7 mouse cellular contexts compared by ENCODE assay signal in the genomic region with DNA sequence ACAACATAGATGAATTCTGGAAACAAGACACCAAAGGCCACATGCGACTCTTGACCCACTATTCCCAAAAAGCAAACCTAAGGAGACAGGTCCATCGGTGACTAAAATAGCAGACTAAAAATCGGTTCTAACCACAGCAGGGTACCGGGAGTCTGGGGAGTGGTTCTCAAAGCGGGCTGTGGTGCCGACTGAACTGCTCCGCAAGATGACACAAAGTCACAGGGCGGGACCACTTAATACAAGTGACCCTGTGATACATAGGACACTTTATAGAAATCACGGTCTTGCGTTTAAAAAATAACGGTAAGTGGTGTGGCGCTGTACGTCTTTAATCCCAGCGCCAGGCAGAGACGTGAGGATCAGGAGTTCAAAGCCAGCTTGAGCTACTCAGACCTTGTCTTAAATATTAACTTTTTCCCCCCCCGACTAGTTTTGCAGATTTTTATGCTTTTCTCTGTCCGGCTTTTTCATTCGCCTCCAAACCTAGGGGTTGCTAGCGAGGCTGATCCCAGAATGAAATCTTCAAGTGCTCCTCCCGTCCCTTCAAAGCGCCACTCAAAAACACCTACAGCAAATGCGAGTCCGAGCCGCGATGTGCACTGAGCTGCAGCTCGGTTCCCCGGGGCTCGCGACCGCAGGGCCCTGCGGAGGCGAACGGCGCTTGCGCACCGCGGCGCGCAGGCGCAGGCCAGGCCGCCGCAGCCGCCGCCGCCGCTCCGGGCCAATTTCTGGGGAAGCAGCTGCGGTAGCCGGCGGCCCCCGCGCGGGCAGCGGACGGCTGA. TPM values are rescaled to one million over a fixed set of nuclear protein-coding genes. Genes with fewer than 3 reads are reported as not detected.
DNase-seq lines count a peak whose midpoint lies in the region; ATAC-seq and TF ChIP-seq lines count a peak whose summit lies in the region.

No protein-coding gene starts in this region.

- peak overlapping the region; percentile 82 for H3K27ac ChIP-seq in bone marrow macrophage, adult 2 months (ENCODE audit: insufficient read depth, low read depth, low read length)
- H3K27ac ChIP-seq in forebrain, embryonic 12.5 days = peak overlapping the region; percentile 91
- H3K27ac ChIP-seq in kidney, embryonic 15.5 days = peak overlapping the region; percentile 91

- peak; percentile 90 for ATAC-seq in forebrain, embryonic 12.5 days (ENCODE audit: low FRiP score)
- peak; percentile 94 for ATAC-seq in kidney, embryonic 15.5 days (replicated peaks; ENCODE audit: low FRiP score)

- no peaks in the 10 kb centered on the region for H3K9me3 ChIP-seq in forebrain, embryonic 12.5 days
- H3K9me3 ChIP-seq in kidney, embryonic 15.5 days (replicated peaks) = no peaks in the 10 kb centered on the region

- peaks cover 17% of the 10 kb centered on the region for H3K4me1 ChIP-seq in bone marrow macrophage, adult 2 months (ENCODE audit: control insufficient read depth, insufficient read depth, low read length)
- H3K4me1 ChIP-seq in forebrain, embryonic 12.5 days = peaks cover 38% of the 10 kb centered on the region
- H3K4me1 ChIP-seq in kidney, embryonic 15.5 days = peaks cover 42% of the 10 kb centered on the region

- peak overlapping the region; percentile 91 for H3K4me2 ChIP-seq in forebrain, embryonic 12.5 days
- peak overlapping the region; percentile 82 for H3K4me2 ChIP-seq in kidney, embryonic 15.5 days

- H3K27me3 ChIP-seq in forebrain, embryonic 12.5 days = no peaks in the 10 kb centered on the region
- H3K27me3 ChIP-seq in kidney, embryonic 15.5 days = no peaks in the 10 kb centered on the region

- TF ChIP-seq CTCF in bone marrow macrophage, adult 2 months (IDR thresholded peaks at IDR 0.05; ENCODE audit: low read depth, low read length) = no peak

- peak overlapping the region; percentile 75 for H3K4me3 ChIP-seq in bone marrow macrophage, adult 2 months (ENCODE audit: insufficient read depth, low read length)
- peak overlapping the region; percentile 86 for H3K4me3 ChIP-seq in forebrain, embryonic 12.5 days (replicated peaks)
- H3K4me3 ChIP-seq in kidney, embryonic 15.5 days (replicated peaks) = peak overlapping the region; percentile 76

- TF ChIP-seq POLR2A in bone marrow macrophage, adult 2 months (IDR thresholded peaks at IDR 0.05; ENCODE audit: borderline replicate concordance, low read depth, low read length) = no peak

- DNase-seq in right cerebral cortex, postnatal 14 days = peak; percentile 70
- no peak for DNase-seq in right cerebral cortex, adult 18-20 months
- peak; percentile 76 for DNase-seq in lung, postnatal 25 days (ENCODE audit: low spot score)
- DNase-seq in telencephalon, adult 2 months (ENCODE audit: low read depth, low spot score) = peak; percentile 47

- peak overlapping the region; percentile 68 for H3K9ac ChIP-seq in forebrain, embryonic 12.5 days
- peak overlapping the region; percentile 76 for H3K9ac ChIP-seq in kidney, embryonic 15.5 days

- 2% methylated on average over 53 of the region's 55 CpGs for WGBS in forebrain, embryonic 12.5 days
- WGBS in kidney, embryonic 15.5 days = under 1% methylated on average over 55 of the region's 55 CpGs

- H3K36me3 ChIP-seq in forebrain, embryonic 12.5 days (replicated peaks) = peaks cover 15% of the 10 kb centered on the region
- peaks cover 14% of the 10 kb centered on the region for H3K36me3 ChIP-seq in kidney, embryonic 15.5 days

RNA-seq across cellular contexts. Expression of gene Mbtps1, which starts 0.5 kb away (rescaled TPM):
- 33.1 and 37.9 TPM in 2 replicates for polyA plus RNA-seq in bone marrow macrophage, adult 2 months (2012; ENCODE audit: insufficient read depth, insufficient read length, missing spikeins)
- polyA plus RNA-seq in forebrain, embryonic 12.5 days (2016; fragmentation: Nextera tagmentation; extraction: Ambion mirVana) = 89.7 and 92.4 TPM in 2 replicates
- 115 and 123 TPM in 2 replicates for polyA plus RNA-seq in kidney, embryonic 15.5 days (2015; fragmentation: Nextera tagmentation; extraction: Ambion mirVana)

RNA-seq across cellular contexts. Expression of gene Hsdl1, which starts 17.0 kb away (rescaled TPM):
- 29.3 and 30.7 TPM in 2 replicates for polyA plus RNA-seq in bone marrow macrophage, adult 2 months (2012; ENCODE audit: insufficient read depth, insufficient read length, missing spikeins)
- polyA plus RNA-seq in forebrain, embryonic 12.5 days (2016; fragmentation: Nextera tagmentation; extraction: Ambion mirVana) = 97.2 and 102 TPM in 2 replicates
- 31.3 and 32.5 TPM in 2 replicates for polyA plus RNA-seq in kidney, embryonic 15.5 days (2015; fragmentation: Nextera tagmentation; extraction: Ambion mirVana)

RNA-seq across cellular contexts. Expression of gene Dnaaf1, which starts 17.0 kb away (rescaled TPM):
- polyA plus RNA-seq in bone marrow macrophage, adult 2 months (2012; ENCODE audit: insufficient read depth, insufficient read length, missing spikeins) = not detected in 2 replicates
- 0.21 and 0.26 TPM in 2 replicates for polyA plus RNA-seq in forebrain, embryonic 12.5 days (2016; fragmentation: Nextera tagmentation; extraction: Ambion mirVana)
- polyA plus RNA-seq in kidney, embryonic 15.5 days (2015; fragmentation: Nextera tagmentation; extraction: Ambion mirVana) = 0.23 and 0.28 TPM in 2 replicates

RNA-seq across cellular contexts. Expression of gene Taf1c, which starts 47.0 kb away (rescaled TPM):
- 7.1 TPM in 2 replicates for polyA plus RNA-seq in bone marrow macrophage, adult 2 months (2012; ENCODE audit: insufficient read depth, insufficient read length, missing spikeins)
- 14.7 and 15.9 TPM in 2 replicates for polyA plus RNA-seq in forebrain, embryonic 12.5 days (2016; fragmentation: Nextera tagmentation; extraction: Ambion mirVana)
- polyA plus RNA-seq in kidney, embryonic 15.5 days (2015; fragmentation: Nextera tagmentation; extraction: Ambion mirVana) = 10.8 and 12.9 TPM in 2 replicates

RNA-seq across cellular contexts. Expression of gene Adad2, which starts 54.5 kb away (rescaled TPM):
- not detected in 2 replicates for polyA plus RNA-seq in bone marrow macrophage, adult 2 months (2012; ENCODE audit: insufficient read depth, insufficient read length, missing spikeins)
- polyA plus RNA-seq in forebrain, embryonic 12.5 days (2016; fragmentation: Nextera tagmentation; extraction: Ambion mirVana) = 0.09 and 0.13 TPM in 2 replicates
- polyA plus RNA-seq in kidney, embryonic 15.5 days (2015; fragmentation: Nextera tagmentation; extraction: Ambion mirVana) = not detected in 2 replicates
